Mouse (Mus musculus) hindbrain, embryonic 12.5 days (tissue): ENCODE data around the gene 5430419D17Rik. TPM values are rescaled to one million over a fixed set of nuclear protein-coding genes. Genes with fewer than 3 reads are reported as not detected.

Source experiments
- ATAC-seq: fragments of 200-750 bp; cut with Nextera tagmentation; 2 replicates; pipeline ENCODE4 v1.8.0; 2017; ENCODE audit warnings: moderate TSS enrichment; ENCODE audit not compliant: low FRiP score
- H3K27ac ChIP-seq: fragments of 300-500 bp; sonication (generic); 2 replicates; pipeline ENCODE4 v1.5.1; 2016; ENCODE audit warnings: mild to moderate bottlenecking
- H3K27me3 ChIP-seq: fragments of 300-500 bp; sonication (generic); 2 replicates; pipeline ENCODE4 v1.6.1; 2016; ENCODE audit warnings: mild to moderate bottlenecking
- H3K36me3 ChIP-seq: fragments of 300-500 bp; sonication (generic); 2 replicates; pipeline ENCODE4 v1.6.1; 2016; ENCODE audit warnings: mild to moderate bottlenecking
- H3K4me1 ChIP-seq: fragments of 300-500 bp; sonication (generic); 2 replicates; pipeline ENCODE4 v1.6.1; 2016
- H3K4me2 ChIP-seq: fragments of 300-500 bp; sonication (generic); replicated peaks from 2 replicates; pipeline ENCODE4 v1.6.1; 2016; ENCODE audit warnings: mild to moderate bottlenecking
- H3K4me3 ChIP-seq: fragments of 300-500 bp; sonication (generic); 2 replicates; pipeline ENCODE4 v1.5.1; 2016; ENCODE audit warnings: mild to moderate bottlenecking
- H3K9ac ChIP-seq: fragments of 300-500 bp; sonication (generic); 2 replicates; pipeline ENCODE4 v1.6.1; 2016; ENCODE audit warnings: mild to moderate bottlenecking, moderate library complexity
- H3K9me3 ChIP-seq: fragments of 300-500 bp; sonication (generic); replicated peaks from 2 replicates; pipeline ENCODE4 v1.6.1; 2016; ENCODE audit warnings: mild to moderate bottlenecking
- WGBS: fragments of 180-500 bp; shearing (Covaris S2); methylation state at CpG from one replicate; pipeline ENCODE4 v1.1.7; 2016; 5-methylcytosine and 5-hydroxymethylcytosine counted together
- polyA plus RNA-seq: library from polyadenylated mRNA; unstranded; fragments of >200 nt; fragmentation: Nextera tagmentation; extraction: Ambion mirVana; gene quantifications from 2 replicates; pipeline ENCODE4 v1.2.1, GENCODE M21; 2016

The 5430419D17Rik gene
- polyA plus RNA-seq, 1 experiment from 2014 or later, result not detected

- Histone ChIP-seq H3K4me1 (no peaks in the 10 kb centered on the region), H3K9ac (no peak overlapping the region), H3K27me3 (no peaks in the 10 kb centered on the region), H3K4me2 (no peak overlapping the region), H3K36me3 (no peaks in the 10 kb centered on the region), H3K9me3 (no peaks in the 10 kb centered on the region), H3K4me3 (no peak overlapping the region), H3K27ac (no peak overlapping the region)
- 88% methylated on average over 5 of the region's 5 CpGs for WGBS
- no peak for ATAC-seq
These were observed 48.9 kb downstream of the 5430419D17Rik start for GRCm38 (mm10) chr7:131223086-131223485.

- H3K27me3 ChIP-seq, result no peaks in the 10 kb centered on the region
These were observed 61.9 kb downstream of the 5430419D17Rik start for GRCm38 (mm10) chr7:131236091-131236490.

GRCm38 (mm10) chr7:131244993-131245392 lies 70.8 kb downstream of the 5430419D17Rik start:
- no peaks in the 10 kb centered on the region for H3K27me3 ChIP-seq
- no peak for ATAC-seq
- no peaks in the 10 kb centered on the region for H3K36me3 ChIP-seq
- H3K4me3 ChIP-seq, result no peak overlapping the region
- H3K27ac ChIP-seq, result no peak overlapping the region
- no peaks in the 10 kb centered on the region for H3K9me3 ChIP-seq
- no peak overlapping the region for H3K9ac ChIP-seq
- H3K4me2 ChIP-seq, result no peak overlapping the region
- H3K4me1 ChIP-seq, result no peaks in the 10 kb centered on the region
- 33% methylated on average over 1 of the region's 1 CpGs for WGBS

More at GRCm38 (mm10) chr7:131236091-131236490, 61.9 kb downstream of the 5430419D17Rik start:
- Histone ChIP-seq H3K36me3 (no peaks in the 10 kb centered on the region), H3K4me1 (no peaks in the 10 kb centered on the region), H3K27ac (no peak overlapping the region), H3K4me2 (no peak overlapping the region), H3K9ac (no peak overlapping the region), H3K9me3 (no peaks in the 10 kb centered on the region), H3K4me3 (no peak overlapping the region)
- ATAC-seq, result no peak

GRCm38 (mm10) chr7:131256841-131257240 lies 82.6 kb downstream of the 5430419D17Rik start:
- Histone ChIP-seq H3K4me1 (no peaks in the 10 kb centered on the region), H3K27ac (no peak overlapping the region), H3K9me3 (no peaks in the 10 kb centered on the region), H3K36me3 (no peaks in the 10 kb centered on the region), H3K9ac (no peak overlapping the region), H3K4me2 (no peak overlapping the region), H3K4me3 (no peak overlapping the region), H3K27me3 (no peaks in the 10 kb centered on the region)
- no peak for ATAC-seq
- 97% methylated on average over 5 of the region's 5 CpGs for WGBS

- 77% methylated on average over 1 of the region's 1 CpGs for WGBS
- no peak for ATAC-seq
- H3K9me3 ChIP-seq, result no peaks in the 10 kb centered on the region
- H3K36me3 ChIP-seq, result no peaks in the 10 kb centered on the region
- no peak overlapping the region for H3K4me3 ChIP-seq
- H3K9ac ChIP-seq, result no peak overlapping the region
- H3K4me1 ChIP-seq, result no peaks in the 10 kb centered on the region
- H3K27me3 ChIP-seq, result no peaks in the 10 kb centered on the region
- no peak overlapping the region for H3K4me2 ChIP-seq
- H3K27ac ChIP-seq, result no peak overlapping the region
These were observed 83.1 kb downstream of the 5430419D17Rik start for GRCm38 (mm10) chr7:131257309-131257708.

GRCm38 (mm10) chr7:131260946-131261345 lies 86.7 kb downstream of the 5430419D17Rik start:
- no peak overlapping the region for H3K4me2 ChIP-seq
- no peaks in the 10 kb centered on the region for H3K4me1 ChIP-seq
- no peak overlapping the region for H3K27ac ChIP-seq
- no peak overlapping the region for H3K9ac ChIP-seq
- no peak overlapping the region for H3K4me3 ChIP-seq
- no peaks in the 10 kb centered on the region for H3K9me3 ChIP-seq
- no peaks in the 10 kb centered on the region for H3K27me3 ChIP-seq
- H3K36me3 ChIP-seq, result no peaks in the 10 kb centered on the region
- no peak for ATAC-seq
- WGBS, result 75% methylated on average over 6 of the region's 6 CpGs

- no peak overlapping the region for H3K4me2 ChIP-seq
- H3K4me1 ChIP-seq, result no peaks in the 10 kb centered on the region
- H3K27ac ChIP-seq, result no peak overlapping the region
- H3K4me3 ChIP-seq, result no peak overlapping the region
- ATAC-seq, result no peak
- H3K9me3 ChIP-seq, result no peaks in the 10 kb centered on the region
- H3K27me3 ChIP-seq, result no peaks in the 10 kb centered on the region
- 81% methylated on average over 4 of the region's 4 CpGs for WGBS
- no peaks in the 10 kb centered on the region for H3K36me3 ChIP-seq
- no peak overlapping the region for H3K9ac ChIP-seq
These were observed 90.0 kb downstream of the 5430419D17Rik start for GRCm38 (mm10) chr7:131264251-131264650.

- Histone ChIP-seq H3K4me1 (no peaks in the 10 kb centered on the region), H3K27me3 (no peaks in the 10 kb centered on the region), H3K27ac (no peak overlapping the region), H3K4me3 (no peak overlapping the region), H3K36me3 (no peaks in the 10 kb centered on the region), H3K4me2 (no peak overlapping the region), H3K9ac (no peak overlapping the region), H3K9me3 (no peaks in the 10 kb centered on the region)
- 78% methylated on average over 4 of the region's 4 CpGs for WGBS
- no peak for ATAC-seq
These were observed 91.6 kb downstream of the 5430419D17Rik start for GRCm38 (mm10) chr7:131265851-131266250.

- WGBS, result 77% methylated on average over 8 of the region's 8 CpGs
- H3K4me3 ChIP-seq, result no peak overlapping the region
- no peaks in the 10 kb centered on the region for H3K4me1 ChIP-seq
- H3K9ac ChIP-seq, result no peak overlapping the region
- H3K36me3 ChIP-seq, result no peaks in the 10 kb centered on the region
- H3K4me2 ChIP-seq, result no peak overlapping the region
- no peak for ATAC-seq
- no peak overlapping the region for H3K27ac ChIP-seq
- H3K27me3 ChIP-seq, result no peaks in the 10 kb centered on the region
- no peaks in the 10 kb centered on the region for H3K9me3 ChIP-seq
These were observed 122.9 kb downstream of the 5430419D17Rik start for GRCm38 (mm10) chr7:131297151-131297550.

GRCm38 (mm10) chr7:131303340-131303739 lies 129.1 kb downstream of the 5430419D17Rik start:
- Histone ChIP-seq H3K4me3 (no peak overlapping the region), H3K9me3 (no peaks in the 10 kb centered on the region), H3K36me3 (no peaks in the 10 kb centered on the region), H3K4me2 (no peak overlapping the region), H3K27ac (no peak overlapping the region), H3K9ac (no peak overlapping the region), H3K27me3 (no peaks in the 10 kb centered on the region), H3K4me1 (no peaks in the 10 kb centered on the region)
- no peak for ATAC-seq
- WGBS, result 82% methylated on average over 8 of the region's 8 CpGs

- Histone ChIP-seq H3K36me3 (no peaks in the 10 kb centered on the region), H3K4me3 (no peak overlapping the region)
These were observed 132.5 kb downstream of the 5430419D17Rik start for GRCm38 (mm10) chr7:131306733-131307132.

GRCm38 (mm10) chr7:131314493-131314892 lies 140.3 kb downstream of the 5430419D17Rik start:
- no peak overlapping the region for H3K9ac ChIP-seq
- ATAC-seq, result no peak
- 89% methylated on average over 7 of the region's 7 CpGs for WGBS
- no peak overlapping the region for H3K4me3 ChIP-seq
- no peaks in the 10 kb centered on the region for H3K9me3 ChIP-seq
- no peaks in the 10 kb centered on the region for H3K4me1 ChIP-seq
- no peak overlapping the region for H3K27ac ChIP-seq
- H3K36me3 ChIP-seq, result no peaks in the 10 kb centered on the region
- H3K27me3 ChIP-seq, result no peaks in the 10 kb centered on the region
- no peak overlapping the region for H3K4me2 ChIP-seq

More at GRCm38 (mm10) chr7:131306733-131307132, 132.5 kb downstream of the 5430419D17Rik start:
- no peak overlapping the region for H3K9ac ChIP-seq
- WGBS, result 76% methylated on average over 5 of the region's 5 CpGs
- no peaks in the 10 kb centered on the region for H3K9me3 ChIP-seq
- no peaks in the 10 kb centered on the region for H3K27me3 ChIP-seq
- no peak for ATAC-seq
- no peak overlapping the region for H3K4me2 ChIP-seq
- no peak overlapping the region for H3K27ac ChIP-seq
- H3K4me1 ChIP-seq, result no peaks in the 10 kb centered on the region

GRCm38 (mm10) chr7:131317587-131317986 lies 143.4 kb downstream of the 5430419D17Rik start:
- Histone ChIP-seq H3K27ac (no peak overlapping the region), H3K36me3 (no peaks in the 10 kb centered on the region), H3K9me3 (no peaks in the 10 kb centered on the region), H3K4me3 (no peak overlapping the region), H3K9ac (no peak overlapping the region), H3K27me3 (no peaks in the 10 kb centered on the region), H3K4me2 (no peak overlapping the region), H3K4me1 (no peaks in the 10 kb centered on the region)
- WGBS, result 75% methylated on average over 12 of the region's 12 CpGs
- ATAC-seq, result no peak
